Mouse (Mus musculus) telencephalon, adult 2 months (tissue): ENCODE measurements around the gene Eif1.
"Not testable (repeated sequence)": the region's sequence is repeated elsewhere in the genome, so short reads cannot be mapped to it uniquely, and the experiment has no call there.

Source experiments
- DNase-seq: peaks from one replicate; pipeline ENCODE4 v3.0.0-alpha.2; 2011; ENCODE audit warnings: low read depth, low spot score

The Eif1 gene

GRCm38 (mm10) chr11:100312096-100312679 is 7.5 kb upstream of the Eif1 start:
- DNase-seq = peak; percentile 87

GRCm38 (mm10) chr11:100313424-100313823 is 6.3 kb upstream of the Eif1 start:
- DNase-seq = no peak

- DNase-seq = no peak
Measured at GRCm38 (mm10) chr11:100315439-100315838, 4.2 kb upstream of the Eif1 start.

GRCm38 (mm10) chr11:100317826-100318380 is 1.8 kb upstream of the Eif1 start:
- no peak for DNase-seq

- no peak for DNase-seq
Measured at GRCm38 (mm10) chr11:100318529-100319451, 895 bp upstream of the Eif1 start.

- DNase-seq = peak; percentile 94
Measured at GRCm38 (mm10) chr11:100320172-100320630, 516 bp downstream of the Eif1 start.

GRCm38 (mm10) chr11:100320701-100321410 is 1.2 kb downstream of the Eif1 start:
- DNase-seq = not testable (repeated sequence)

GRCm38 (mm10) chr11:100321479-100322305 is 2.0 kb downstream of the Eif1 start:
- not testable (repeated sequence) for DNase-seq

GRCm38 (mm10) chr11:100322591-100323258 is 3.0 kb downstream of the Eif1 start:
- DNase-seq = no peak

- no peak for DNase-seq
Measured at GRCm38 (mm10) chr11:100323578-100323977, 3.9 kb downstream of the Eif1 start.

GRCm38 (mm10) chr11:100325062-100325629 is 5.5 kb downstream of the Eif1 start:
- no peak for DNase-seq

GRCm38 (mm10) chr11:100327316-100327715 is 7.6 kb downstream of the Eif1 start:
- no peak for DNase-seq

GRCm38 (mm10) chr11:100327761-100328160 is 8.1 kb downstream of the Eif1 start:
- DNase-seq = no peak

- DNase-seq = no peak
Measured at GRCm38 (mm10) chr11:100330235-100330634, 10.6 kb downstream of the Eif1 start.

GRCm38 (mm10) chr11:100330816-100331375 is 11.2 kb downstream of the Eif1 start:
- not testable (repeated sequence) for DNase-seq

GRCm38 (mm10) chr11:100332766-100333515 is 13.3 kb downstream of the Eif1 start:
- peak; percentile 81 for DNase-seq

- DNase-seq = no peak
Measured at GRCm38 (mm10) chr11:100333944-100334457, 14.3 kb downstream of the Eif1 start, which contains the start of gene Gast. Gast (plus strand) TSS chr11:100334407.

- no peak for DNase-seq
Measured at GRCm38 (mm10) chr11:100335731-100336130, 16.0 kb downstream of the Eif1 start.

GRCm38 (mm10) chr11:100344269-100344668 is 24.6 kb downstream of the Eif1 start:
- DNase-seq = no peak
